ENCODE assay signal across 35 mouse cellular contexts in the genomic region with DNA sequence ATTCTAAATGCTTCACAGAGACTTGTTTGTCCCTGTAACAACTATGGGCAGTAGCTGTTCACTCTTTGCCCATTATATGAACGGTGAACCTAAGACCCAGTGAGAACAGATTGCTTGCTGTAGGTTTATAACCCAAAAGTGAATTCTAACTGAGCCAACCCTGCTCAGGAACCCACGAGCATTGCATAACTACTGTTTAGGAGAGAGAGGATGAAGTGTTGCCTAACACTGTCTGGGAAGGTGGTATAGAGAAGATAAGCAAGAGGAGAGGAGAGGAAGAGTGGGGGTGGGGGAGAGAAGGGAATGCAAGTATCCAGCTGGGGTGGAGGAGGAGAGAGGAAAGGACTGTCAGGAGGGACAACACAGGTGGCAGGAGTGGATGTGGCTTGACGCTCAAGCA. TPM values are rescaled to one million over a fixed set of nuclear protein-coding genes. Genes with fewer than 3 reads are reported as not detected.
A peak's percentile ranks its signal among the peaks of the same experiment; 100 is the strongest.
DNase-seq lines count a peak whose midpoint lies in the region; ATAC-seq lines count a peak whose summit lies in the region.
"Had no signal": no experiment of that assay in that cellular context is flagged by ENCODE, and none has a peak within 500 bp of the region (broad histone marks: within the 10 kb centered on the region; RNA-seq: fewer than 3 reads in every experiment).

No protein-coding gene starts in this region.

- H3K4me3 ChIP-seq in megakaryocyte, embryonic 14.5 days (replicated peaks): peak overlapping the region; percentile 73
- H3K4me3 ChIP-seq: embryonic facial prominence, embryonic 12.5 days; hindbrain, embryonic 15.5 days; midbrain, embryonic 15.5 days; neural tube, embryonic 15.5 days had no signal

- ATAC-seq in megakaryocyte, adult 5-6 weeks (ENCODE audit: poor library complexity, severe bottlenecking): no peak
- ATAC-seq in common myeloid progenitor, adult 5-6 weeks (replicated peaks; ENCODE audit: low read depth, poor library complexity, severe bottlenecking): peak; percentile 69
- ATAC-seq: CD4-positive, CD25-positive, alpha-beta regulatory T cell, adult 4 months; forebrain, embryonic 16.5 days; inflammation-experienced regulatory T-cells, adult 6 months; midbrain, embryonic 15.5 days had no signal

- H3K4me1 ChIP-seq in megakaryocyte, embryonic 14.5 days: peaks cover 96% of the 10 kb centered on the region
- H3K4me1 ChIP-seq: hindbrain, embryonic 15.5 days; midbrain, embryonic 15.5 days; neural tube, embryonic 15.5 days had no signal

- no peaks in the 10 kb centered on the region for H3K36me3 ChIP-seq in megakaryocyte, embryonic 14.5 days (replicated peaks; ENCODE audit: low read length)
- H3K36me3 ChIP-seq: embryonic facial prominence, embryonic 12.5 days; hindbrain, embryonic 15.5 days; midbrain, embryonic 15.5 days; neural tube, embryonic 15.5 days had no signal

- H3K27me3 ChIP-seq in megakaryocyte, embryonic 14.5 days (replicated peaks): no peaks in the 10 kb centered on the region
- H3K27me3 ChIP-seq: embryonic facial prominence, embryonic 12.5 days; hindbrain, embryonic 15.5 days; midbrain, embryonic 15.5 days; neural tube, embryonic 15.5 days had no signal

- H3K9me3 ChIP-seq in megakaryocyte, embryonic 14.5 days: no peaks in the 10 kb centered on the region
- H3K9me3 ChIP-seq: embryonic facial prominence, embryonic 12.5 days; hindbrain, embryonic 15.5 days; midbrain, embryonic 15.5 days; neural tube, embryonic 15.5 days had no signal

- peak; percentile 22 for DNase-seq in heart, adult 11 months
- no peak for DNase-seq in heart, postnatal 10 days
- DNase-seq in right cerebral cortex, postnatal 14 days: no peak
- no peak for DNase-seq in ovary, adult 18-20 months (ENCODE audit: low spot score)
- DNase-seq: adrenal gland, postnatal 25 days; cerebellum, adult 8-10 months; cerebellum, postnatal 25 days; embryo, embryonic 11 days; gastrocnemius, postnatal 10 days; kidney, adult 11 months; kidney, postnatal 14 days; layer of hippocampus, adult 9-11 months; lung, adult 18-20 months; lung, postnatal 10 days; right cerebral cortex, postnatal 4 days; thymus, adult 18-20 months; thymus, postnatal 25 days had no signal

- intact Hi-C loops in heart, postnatal 10 days (cut with DNase I): no loop called here

RNA-seq across cellular contexts. Expression of a gene that starts 2.7 kb away (rescaled TPM):
- total RNA-seq in heart, postnatal 10 days (2021): under 1 TPM; 0.14 to 0.17 TPM
- polyA plus RNA-seq in megakaryocyte, embryonic 14.5 days (2012; ENCODE audit: insufficient read depth, low replicate concordance): 0.70 TPM in 1 of 2 replicates, not detected in the other
- total RNA-seq in megakaryocyte, adult 5-6 weeks (2015): 63.7 and 72.6 TPM in 2 replicates
- 77.3 and 107 TPM in 2 replicates for total RNA-seq in megakaryocyte, adult 5-6 weeks (2017)
- 9.4 and 9.6 TPM in 2 replicates for total RNA-seq in common myeloid progenitor, adult 5-6 weeks (2017)
- total RNA-seq: adrenal gland, postnatal 25 days; left cerebral cortex, postnatal 10 days; liver, adult 2 months had no signal
- polyA plus RNA-seq: CD4-positive, CD25-positive, alpha-beta regulatory T cell, adult 4 months; kidney, embryonic 14.5 days had no signal

RNA-seq across cellular contexts. Expression of a gene that starts 25.8 kb away (rescaled TPM):
- total RNA-seq in heart, postnatal 10 days (2021): 1 to 10 TPM; 1.2 to 1.5 TPM
- polyA plus RNA-seq in megakaryocyte, embryonic 14.5 days (2012; ENCODE audit: insufficient read depth, low replicate concordance): 0.41 TPM in 1 of 2 replicates, not detected in the other
- total RNA-seq in megakaryocyte, adult 5-6 weeks (2015): 0.25 and 0.38 TPM in 2 replicates
- total RNA-seq in megakaryocyte, adult 5-6 weeks (2017): 1.1 and 2.5 TPM in 2 replicates
- total RNA-seq in common myeloid progenitor, adult 5-6 weeks (2017): 3.8 and 4.0 TPM in 2 replicates
- polyA plus RNA-seq: CD4-positive, CD25-positive, alpha-beta regulatory T cell, adult 4 months; inflammation-experienced regulatory T-cells, adult 6 months; kidney, embryonic 14.5 days had no signal

RNA-seq across cellular contexts. Expression of a gene that starts 26.8 kb away (rescaled TPM):
- 100 to 1,000 TPM; 532 to 688 TPM for total RNA-seq in heart, postnatal 10 days (2021)
- 13.2 and 21.9 TPM in 2 replicates for polyA plus RNA-seq in megakaryocyte, embryonic 14.5 days (2012; ENCODE audit: insufficient read depth, low replicate concordance)
- 4.9 and 5.5 TPM in 2 replicates for total RNA-seq in megakaryocyte, adult 5-6 weeks (2015)
- 2.9 and 3.2 TPM in 2 replicates for total RNA-seq in megakaryocyte, adult 5-6 weeks (2017)
- total RNA-seq in common myeloid progenitor, adult 5-6 weeks (2017): 15.4 and 39.4 TPM in 2 replicates

RNA-seq across cellular contexts. Expression of a gene that starts 43.3 kb away (rescaled TPM):
- not detected for total RNA-seq in heart, postnatal 10 days (2021)
- not detected in 2 replicates for polyA plus RNA-seq in megakaryocyte, embryonic 14.5 days (2012; ENCODE audit: insufficient read depth, low replicate concordance)
- total RNA-seq in megakaryocyte, adult 5-6 weeks (2015): 0.20 and 0.87 TPM in 2 replicates
- 0.18 TPM in 1 of 2 replicates, not detected in the other for total RNA-seq in megakaryocyte, adult 5-6 weeks (2017)
- total RNA-seq in common myeloid progenitor, adult 5-6 weeks (2017): not detected in 2 replicates
- total RNA-seq: adrenal gland, adult 18-20 months; adrenal gland, postnatal 25 days; gastrocnemius, postnatal 10 days; left cerebral cortex, postnatal 10 days; liver, adult 2 months had no signal
- polyA plus RNA-seq: CD4-positive, CD25-positive, alpha-beta regulatory T cell, adult 4 months; embryonic facial prominence, embryonic 12.5 days; forebrain, embryonic 16.5 days; gonadal fat pad, adult 2 months; heart, embryonic 11.5 days; heart, postnatal 0 days; hindbrain, embryonic 15.5 days; inflammation-experienced regulatory T-cells, adult 6 months; kidney, embryonic 14.5 days; limb, embryonic 11.5 days; liver, adult 2 months; midbrain, embryonic 15.5 days; neural tube, embryonic 15.5 days had no signal

Comparison
In these comparisons a context has a peak if more than half of its experiments do, and no peak if none do; other contexts are left out.
1. RNA of a gene that starts 26.8 kb away (total RNA-seq): 532 to 688 TPM in heart, postnatal 10 days; 15.4 to 39.4 TPM in common myeloid progenitor, adult 5-6 weeks and 2.9 to 5.5 TPM in megakaryocyte, adult 5-6 weeks; every median in the first group is over 10 times any median in the second.